Mouse (Mus musculus) thymus, adult 2 months (tissue): Measurements from ENCODE around the gene Ttc7.

Experiments
- CTCF ChIP-seq: fragments of 200-500 bp; IDR thresholded peaks from 2 replicates; pipeline ENCODE4 v1.5.1; 2012; ENCODE audit warnings: mild to moderate bottlenecking, control low read depth, low read length, moderate library complexity, borderline replicate concordance; ENCODE audit not compliant: control insufficient read depth, poor library complexity, insufficient read depth; ENCODE audit errors: extremely low read depth
- POLR2A ChIP-seq: fragments of 200-500 bp; IDR thresholded peaks from 2 replicates; pipeline ENCODE4 v1.6.1; 2012; ENCODE audit warnings: mild to moderate bottlenecking, low read length, control low read depth, moderate library complexity; ENCODE audit not compliant: control insufficient read depth, poor library complexity, insufficient read depth; ENCODE audit errors: extremely low read depth

DNA sequence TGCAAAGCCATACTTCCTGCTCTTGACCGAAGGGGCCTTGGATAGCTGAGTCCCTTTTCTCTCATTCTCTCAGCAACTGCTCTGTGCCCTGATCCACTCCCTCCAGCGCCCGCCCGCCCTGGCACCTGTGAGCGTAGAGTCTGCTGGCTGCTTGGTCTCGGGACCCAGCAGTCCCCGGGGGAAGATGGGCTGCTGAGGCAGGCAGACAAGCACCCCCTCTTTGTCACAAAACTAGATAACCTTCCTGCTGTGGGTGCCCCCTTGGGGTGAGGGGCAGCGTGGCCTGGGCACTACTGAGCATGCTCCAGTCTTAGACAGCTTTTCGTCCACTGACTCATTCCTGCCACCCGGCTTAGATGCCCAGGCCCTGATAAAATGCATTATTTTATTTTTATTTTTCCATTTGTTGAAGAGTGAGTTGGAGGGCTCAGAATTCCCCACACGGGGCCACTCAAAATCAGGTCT lies 96.5 kb downstream of the Ttc7 start:
- TF ChIP-seq CTCF = no peak
- TF ChIP-seq POLR2A = no peak
